Mouse (Mus musculus) forebrain, embryonic 13.5 days (tissue): Measurements from ENCODE around the gene Slc16a10. TPM values are rescaled to one million over a fixed set of nuclear protein-coding genes. Genes with fewer than 3 reads are reported as not detected.

ENCODE experiments used
- ATAC-seq: fragments of 200-750 bp; cut with Nextera tagmentation; 2 replicates; pipeline ENCODE4 v1.8.0; 2017
- H3K27ac ChIP-seq: fragments of 300-500 bp; sonication (generic); 2 replicates; pipeline ENCODE4 v1.5.1; 2015; ENCODE audit warnings: inconsistent platforms, mild to moderate bottlenecking, moderate library complexity
- H3K27me3 ChIP-seq: fragments of 300-500 bp; sonication (generic); 2 replicates; pipeline ENCODE4 v1.6.1; 2015; ENCODE audit warnings: mild to moderate bottlenecking, inconsistent platforms
- H3K36me3 ChIP-seq: fragments of 300-500 bp; sonication (generic); 2 replicates; pipeline ENCODE4 v1.6.1; 2015; ENCODE audit warnings: mild to moderate bottlenecking, inconsistent platforms; ENCODE audit not compliant: poor library complexity, severe bottlenecking
- H3K4me1 ChIP-seq: fragments of 300-500 bp; sonication (generic); 2 replicates; pipeline ENCODE4 v1.6.1; 2015; ENCODE audit warnings: inconsistent platforms
- H3K4me2 ChIP-seq: fragments of 300-500 bp; sonication (generic); 2 replicates; pipeline ENCODE4 v1.6.1; 2015; ENCODE audit warnings: inconsistent platforms, mild to moderate bottlenecking, moderate library complexity
- H3K4me3 ChIP-seq: fragments of 300-500 bp; sonication (generic); 2 replicates; pipeline ENCODE4 v1.5.1; 2015; ENCODE audit warnings: mild to moderate bottlenecking, inconsistent platforms
- H3K9ac ChIP-seq: fragments of 300-500 bp; sonication (generic); 2 replicates; pipeline ENCODE4 v1.6.1; 2015; ENCODE audit warnings: mild to moderate bottlenecking, inconsistent platforms
- H3K9me3 ChIP-seq: fragments of 300-500 bp; sonication (generic); replicated peaks from 2 replicates; pipeline ENCODE4 v1.6.1; 2016; ENCODE audit warnings: inconsistent platforms
- WGBS: fragments of 180-500 bp; shearing (Covaris S2); methylation state at CpG from one replicate; pipeline ENCODE4 v1.1.7; 2015; 5-methylcytosine and 5-hydroxymethylcytosine counted together
- polyA plus RNA-seq: library from polyadenylated mRNA; unstranded; fragments of >200 nt; fragmentation: Nextera tagmentation; extraction: Ambion mirVana; gene quantifications from 2 replicates; pipeline ENCODE4 v1.2.1, GENCODE M21; 2015

Gene Slc16a10
- polyA plus RNA-seq, 1 experiment from 2014 or later = 3.1 TPM

- WGBS = 85% methylated on average over 6 of the region's 6 CpGs
- no peak overlapping the region for H3K27ac ChIP-seq
These were observed 64.1 kb downstream of the Slc16a10 start for GRCm38 (mm10) chr10:40077960-40078353.

DNA sequence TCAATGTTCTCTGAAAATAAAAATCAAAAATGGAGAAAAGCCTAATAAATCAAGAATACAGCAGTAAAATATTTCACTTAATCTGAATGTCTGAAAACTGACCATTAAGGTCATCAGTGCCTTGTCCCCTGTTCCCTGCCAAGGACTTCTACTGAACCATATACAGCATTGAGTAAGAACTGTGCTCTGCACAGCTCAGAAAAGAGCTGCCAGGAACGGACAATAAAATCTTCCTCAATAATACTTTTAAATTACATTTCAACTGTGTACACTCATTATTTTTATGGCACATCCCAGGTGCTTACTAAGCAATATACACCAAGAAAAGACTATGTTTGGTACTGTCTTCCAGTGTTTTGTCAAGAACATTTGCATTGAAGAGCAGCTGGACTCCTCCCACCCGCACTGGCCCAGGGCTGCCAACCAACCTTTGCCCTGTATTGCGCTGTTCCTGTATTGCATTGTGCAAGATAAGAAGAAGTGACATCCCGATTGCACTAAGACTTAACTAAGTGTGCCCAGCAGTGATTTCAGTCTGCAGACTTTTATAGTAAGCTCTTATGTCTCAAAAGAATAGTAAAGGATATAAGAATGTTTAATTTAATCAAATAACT lies 64.6 kb downstream of the Slc16a10 start:
- Histone ChIP-seq H3K4me3 (no peak overlapping the region), H3K27me3 (no peaks in the 10 kb centered on the region), H3K27ac (no peak overlapping the region), H3K4me2 (no peak overlapping the region), H3K36me3 (no peaks in the 10 kb centered on the region), H3K9ac (no peak overlapping the region), H3K9me3 (no peaks in the 10 kb centered on the region), H3K4me1 (no peaks in the 10 kb centered on the region)
- WGBS = 89% methylated on average over 4 of the region's 4 CpGs
- no peak for ATAC-seq

More at GRCm38 (mm10) chr10:40077960-40078353, 64.1 kb downstream of the Slc16a10 start:
- Histone ChIP-seq H3K36me3 (no peaks in the 10 kb centered on the region), H3K9ac (no peak overlapping the region), H3K9me3 (no peaks in the 10 kb centered on the region), H3K4me2 (no peak overlapping the region), H3K4me3 (no peak overlapping the region), H3K4me1 (no peaks in the 10 kb centered on the region), H3K27me3 (no peaks in the 10 kb centered on the region)
- ATAC-seq = no peak

- 91% methylated on average over 6 of the region's 6 CpGs for WGBS
- Histone ChIP-seq H3K27me3 (no peaks in the 10 kb centered on the region), H3K4me2 (no peak overlapping the region), H3K4me1 (no peaks in the 10 kb centered on the region; the same call in 1 of the 2 replicates), H3K9me3 (no peaks in the 10 kb centered on the region), H3K9ac (no peak overlapping the region), H3K4me3 (no peak overlapping the region), H3K27ac (no peak overlapping the region), H3K36me3 (no peaks in the 10 kb centered on the region)
- ATAC-seq = no peak
These were observed 68.5 kb downstream of the Slc16a10 start for GRCm38 (mm10) chr10:40073608-40074007.

DNA sequence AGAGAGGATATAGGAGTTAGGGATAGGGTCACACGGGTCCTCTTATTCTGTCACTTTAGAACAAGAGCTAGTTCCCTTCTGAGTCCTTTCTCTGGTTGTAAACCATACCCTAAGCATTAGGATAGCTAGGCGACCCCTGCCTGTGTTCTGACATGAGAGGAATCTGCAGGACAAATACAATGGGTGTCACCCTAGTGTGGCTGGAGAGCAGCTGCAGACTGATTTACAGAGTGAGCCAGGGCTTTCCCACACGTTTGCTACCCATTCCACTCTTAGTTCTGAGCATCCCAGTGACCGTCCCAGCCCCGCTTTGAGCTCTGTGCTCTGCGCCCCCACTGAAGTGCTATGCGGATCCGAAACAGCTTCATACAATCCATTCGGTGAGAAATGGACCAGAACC lies 71.4 kb downstream of the Slc16a10 start:
- no peak for ATAC-seq
- WGBS = 70% methylated on average over 9 of the region's 9 CpGs

GRCm38 (mm10) chr10:40069270-40069669 lies 72.8 kb downstream of the Slc16a10 start:
- 58% methylated on average over 4 of the region's 4 CpGs for WGBS
- ATAC-seq = no peak

More for the DNA sequence above, 71.4 kb downstream of the Slc16a10 start:
- Histone ChIP-seq H3K4me2 (no peak overlapping the region), H3K9me3 (no peaks in the 10 kb centered on the region), H3K27ac (no peak overlapping the region), H3K27me3 (no peaks in the 10 kb centered on the region), H3K4me1 (no peaks in the 10 kb centered on the region; the same call in 1 of the 2 replicates), H3K4me3 (no peak overlapping the region), H3K9ac (no peak overlapping the region), H3K36me3 (no peaks in the 10 kb centered on the region)

GRCm38 (mm10) chr10:40068595-40068994 lies 73.5 kb downstream of the Slc16a10 start:
- no peaks in the 10 kb centered on the region for H3K27me3 ChIP-seq
- no peaks in the 10 kb centered on the region for H3K36me3 ChIP-seq
- H3K4me2 ChIP-seq = no peak overlapping the region
- 83% methylated on average over 10 of the region's 10 CpGs for WGBS
- H3K4me1 ChIP-seq = no peaks in the 10 kb centered on the region; the same call in 1 of the 2 replicates
- no peaks in the 10 kb centered on the region for H3K9me3 ChIP-seq
- no peak overlapping the region for H3K27ac ChIP-seq
- no peak overlapping the region for H3K4me3 ChIP-seq
- ATAC-seq = no peak
- H3K9ac ChIP-seq = no peak overlapping the region

More at GRCm38 (mm10) chr10:40069270-40069669, 72.8 kb downstream of the Slc16a10 start:
- Histone ChIP-seq H3K4me2 (no peak overlapping the region), H3K27me3 (no peaks in the 10 kb centered on the region), H3K9ac (no peak overlapping the region), H3K9me3 (no peaks in the 10 kb centered on the region), H3K4me1 (no peaks in the 10 kb centered on the region; the same call in 1 of the 2 replicates), H3K36me3 (no peaks in the 10 kb centered on the region), H3K27ac (no peak overlapping the region), H3K4me3 (no peak overlapping the region)

DNA sequence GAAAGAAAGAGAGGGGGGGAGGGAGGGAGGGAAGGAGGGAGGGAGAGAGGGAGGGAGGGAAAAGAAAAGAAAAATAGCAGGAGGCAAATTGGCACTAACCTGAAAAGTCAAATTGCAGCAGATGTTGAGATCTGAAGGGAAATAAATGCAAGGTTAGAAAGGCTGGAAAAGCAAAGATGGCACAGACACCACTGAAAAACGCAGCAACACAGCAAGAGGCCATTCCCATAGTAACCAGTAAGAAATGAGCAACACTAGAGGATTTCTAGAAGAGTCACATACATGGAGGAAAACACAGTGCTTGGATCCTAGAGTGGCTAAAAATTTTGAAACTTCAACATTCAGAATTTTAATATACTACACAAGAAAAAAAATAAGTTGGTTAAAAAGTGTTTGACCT lies 74.5 kb downstream of the Slc16a10 start:
- Histone ChIP-seq H3K4me2 (no peak overlapping the region), H3K4me1 (peaks cover 3% of the 10 kb centered on the region; the same call in 1 of the 2 replicates), H3K27ac (no peak overlapping the region), H3K36me3 (no peaks in the 10 kb centered on the region), H3K4me3 (no peak overlapping the region), H3K9me3 (no peaks in the 10 kb centered on the region), H3K9ac (no peak overlapping the region), H3K27me3 (no peaks in the 10 kb centered on the region)
- WGBS = 12% methylated on average over 1 of the region's 1 CpGs
- no peak for ATAC-seq

DNA sequence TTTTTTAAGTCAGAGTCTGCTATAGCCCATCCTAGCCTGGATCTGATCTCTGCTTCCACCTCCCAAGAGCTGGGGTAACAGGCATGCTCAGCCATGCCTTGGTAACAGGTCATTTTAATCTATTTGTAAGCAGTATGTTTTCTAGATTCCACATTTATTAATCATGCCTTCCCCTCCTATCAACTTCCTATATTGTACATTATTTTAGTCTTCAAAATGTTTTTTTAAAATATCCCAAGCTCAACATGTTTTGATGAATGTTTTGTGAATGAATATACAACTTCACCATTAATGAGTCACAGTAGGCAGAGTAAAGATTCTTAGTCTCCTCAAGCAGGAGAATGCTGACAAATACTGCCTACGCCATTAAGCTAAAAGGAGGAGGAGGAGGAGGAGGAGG lies 75.0 kb downstream of the Slc16a10 start:
- H3K27ac ChIP-seq = no peak overlapping the region
- H3K36me3 ChIP-seq = no peaks in the 10 kb centered on the region
- no peak for ATAC-seq
- 14% methylated on average over 1 of the region's 1 CpGs for WGBS
- H3K27me3 ChIP-seq = no peaks in the 10 kb centered on the region
- no peak overlapping the region for H3K4me3 ChIP-seq
- no peak overlapping the region for H3K9ac ChIP-seq
- no peak overlapping the region for H3K4me2 ChIP-seq
- H3K9me3 ChIP-seq = no peaks in the 10 kb centered on the region
- H3K4me1 ChIP-seq = peaks cover 3% of the 10 kb centered on the region; the same call in 1 of the 2 replicates

DNA sequence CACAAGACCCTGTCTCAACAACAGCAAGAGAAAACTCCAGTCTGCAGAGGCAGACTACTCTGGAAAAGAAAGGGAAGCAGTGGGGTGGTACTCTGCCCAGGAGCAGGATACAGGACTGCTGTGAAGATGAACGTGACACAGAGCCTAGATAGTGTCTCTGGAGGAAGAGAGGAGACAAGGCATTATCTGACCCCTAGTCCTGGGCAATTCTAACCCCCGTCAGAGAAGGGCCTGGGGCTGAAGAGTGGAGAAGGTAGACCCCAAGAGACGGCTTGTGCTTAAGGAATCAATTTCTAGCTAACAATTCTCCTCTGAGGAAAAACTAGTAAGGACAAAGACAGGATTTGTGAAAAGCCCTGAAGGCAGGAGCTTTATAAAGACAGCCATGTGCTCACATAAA lies 76.7 kb downstream of the Slc16a10 start:
- Histone ChIP-seq H3K4me2 (no peak overlapping the region), H3K36me3 (no peaks in the 10 kb centered on the region), H3K9ac (no peak overlapping the region), H3K4me3 (no peak overlapping the region), H3K27ac (no peak overlapping the region), H3K4me1 (peaks cover 3% of the 10 kb centered on the region; the same call in 1 of the 2 replicates), H3K27me3 (no peaks in the 10 kb centered on the region), H3K9me3 (no peaks in the 10 kb centered on the region)
- no peak for ATAC-seq
- 10% methylated on average over 3 of the region's 3 CpGs for WGBS

DNA sequence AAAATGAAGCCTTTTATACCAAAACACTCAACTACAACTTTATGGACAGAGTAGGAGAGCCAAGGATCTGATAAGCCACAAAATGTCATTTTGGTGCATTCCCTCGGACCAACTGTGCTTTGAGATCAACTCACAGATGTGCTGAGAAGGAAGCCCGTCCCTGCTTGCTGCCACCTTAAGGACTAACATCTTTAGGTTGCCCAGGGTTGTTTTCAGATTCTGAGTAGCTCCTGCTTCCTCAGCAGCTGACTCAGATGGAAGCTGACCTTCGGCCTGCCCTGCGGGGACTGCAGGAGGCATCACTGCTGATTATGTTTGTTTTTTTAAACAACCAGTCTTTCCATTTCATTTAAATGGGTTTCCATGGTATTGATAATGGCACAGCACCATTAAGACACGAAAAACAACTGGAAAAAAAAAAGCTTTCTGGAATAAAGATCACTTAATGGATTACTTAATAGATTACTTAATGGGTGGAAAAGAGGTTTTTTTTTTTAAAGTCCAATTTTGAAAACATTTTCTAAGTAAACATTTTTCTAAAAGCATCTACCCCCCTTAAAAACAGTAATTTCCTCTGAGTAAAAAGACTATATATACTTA lies 78.7 kb downstream of the Slc16a10 start:
- Histone ChIP-seq H3K4me1 (0 out of 2 replicates have a peak, but pooled peaks cover 3% of the 10 kb centered on the region), H3K4me2 (no peak overlapping the region), H3K9ac (no peak overlapping the region), H3K9me3 (no peaks in the 10 kb centered on the region), H3K27ac (no peak overlapping the region), H3K27me3 (no peaks in the 10 kb centered on the region), H3K36me3 (no peaks in the 10 kb centered on the region), H3K4me3 (no peak overlapping the region)
- WGBS = 28% methylated on average over 5 of the region's 5 CpGs
- no peak for ATAC-seq

DNA sequence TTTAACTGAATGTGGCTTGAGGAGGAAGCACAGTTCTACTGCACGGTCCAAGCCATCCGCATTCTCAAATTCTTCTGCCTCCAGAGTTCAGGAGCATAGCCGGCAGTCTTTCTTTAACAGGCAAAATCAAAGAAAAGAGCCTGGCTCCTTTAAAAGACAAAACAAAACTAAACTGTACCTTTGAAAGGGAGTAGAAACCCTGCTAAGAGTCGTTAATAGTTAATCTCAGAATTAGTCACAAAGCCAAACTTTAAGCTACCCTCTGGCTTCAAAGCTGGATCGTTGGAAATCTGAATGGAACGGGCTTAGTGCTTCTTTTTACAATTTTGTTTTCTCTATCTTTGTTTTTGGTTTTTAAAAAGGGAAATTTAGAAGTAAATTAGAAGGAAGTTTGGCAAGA lies 79.2 kb downstream of the Slc16a10 start:
- Histone ChIP-seq H3K9ac (no peak overlapping the region), H3K27me3 (no peaks in the 10 kb centered on the region), H3K4me1 (0 out of 2 replicates have a peak, but pooled peaks cover 3% of the 10 kb centered on the region), H3K27ac (no peak overlapping the region), H3K4me3 (no peak overlapping the region), H3K9me3 (no peaks in the 10 kb centered on the region), H3K36me3 (no peaks in the 10 kb centered on the region), H3K4me2 (no peak overlapping the region)
- WGBS = 22% methylated on average over 6 of the region's 6 CpGs
- no peak for ATAC-seq

DNA sequence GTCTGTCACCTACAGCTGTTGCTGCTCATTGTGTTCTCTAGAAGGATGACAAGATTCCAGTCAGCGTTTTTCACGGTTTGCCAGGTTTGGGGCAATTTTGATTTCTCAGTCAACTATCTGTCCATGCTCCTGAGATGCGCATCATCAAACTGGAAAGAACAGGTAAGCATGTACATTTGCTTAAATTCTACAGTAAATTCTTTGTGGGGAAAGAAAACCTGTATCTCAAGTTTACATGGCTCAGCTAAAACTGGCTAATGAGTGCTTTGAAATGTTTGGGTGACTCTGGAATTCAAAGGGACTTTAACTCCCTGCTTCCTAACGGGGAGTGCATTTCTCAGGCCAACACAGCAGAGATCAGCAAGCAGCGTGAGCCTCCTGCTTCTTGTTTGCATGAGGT lies 80.1 kb downstream of the Slc16a10 start:
- 79% methylated on average over 5 of the region's 5 CpGs for WGBS
- no peak overlapping the region for H3K4me2 ChIP-seq
- no peaks in the 10 kb centered on the region for H3K9me3 ChIP-seq
- 0 out of 2 replicates have a peak, but pooled peaks cover 3% of the 10 kb centered on the region for H3K4me1 ChIP-seq
- no peak for ATAC-seq
- H3K4me3 ChIP-seq = no peak overlapping the region
- no peak overlapping the region for H3K27ac ChIP-seq
- H3K27me3 ChIP-seq = no peaks in the 10 kb centered on the region
- H3K36me3 ChIP-seq = no peaks in the 10 kb centered on the region
- no peak overlapping the region for H3K9ac ChIP-seq
